Mouse (Mus musculus) limb, embryonic 10.5 days (tissue): ENCODE results near the gene Gm49486. TPM values are rescaled to one million over a fixed set of nuclear protein-coding genes. Genes with fewer than 3 reads are reported as not detected.

ENCODE experiments used
- polyA plus RNA-seq: library from polyadenylated mRNA; unstranded; fragments of >200 nt; fragmentation: Nextera tagmentation; extraction: Ambion mirVana; gene quantifications from 2 replicates; pipeline ENCODE4 v1.2.1, GENCODE M21; 2016

The Gm49486 gene
- polyA plus RNA-seq, 1 experiment from 2014 or later, result 0.11 TPM

Other genes starting within 250 kb of the Gm49486 start
- gene H1f0, start 200.9 kb upstream of the Gm49486 start, polyA plus RNA-seq, result 330 and 448 TPM in 2 replicates
- 0.13 TPM in 1 of 2 replicates, not detected in the other for gene Galr3, start 187.5 kb upstream of the Gm49486 start, polyA plus RNA-seq
- 73.8 and 77.9 TPM in 2 replicates for gene Ankrd54, start 166.5 kb upstream of the Gm49486 start, polyA plus RNA-seq
- gene Eif3l, start 154.2 kb upstream of the Gm49486 start, polyA plus RNA-seq, result 278 and 295 TPM in 2 replicates
- 6.8 and 9.7 TPM in 2 replicates for gene Micall1, start 120.5 kb upstream of the Gm49486 start, polyA plus RNA-seq
- gene Polr2f, start 88.4 kb upstream of the Gm49486 start, polyA plus RNA-seq, result 351 and 426 TPM in 2 replicates
- 5.2 and 5.7 TPM in 2 replicates for gene 1700088E04Rik, start 88.1 kb upstream of the Gm49486 start, polyA plus RNA-seq
- 0.75 and 1.8 TPM in 2 replicates for gene Sox10, start 64.2 kb upstream of the Gm49486 start, polyA plus RNA-seq
- gene Pick1, start 218 bp upstream of the Gm49486 start, polyA plus RNA-seq, result 38.3 and 52.5 TPM in 2 replicates
- 0.16 TPM in 1 of 2 replicates, not detected in the other for gene Slc16a8, start 25.4 kb downstream of the Gm49486 start, polyA plus RNA-seq
- 2.6 and 3.1 TPM in 2 replicates for gene Baiap2l2, start 56.1 kb downstream of the Gm49486 start, polyA plus RNA-seq
- gene Pla2g6, start 99.0 kb downstream of the Gm49486 start, polyA plus RNA-seq, result 17.0 and 18.2 TPM in 2 replicates
- gene Maff, start 117.2 kb downstream of the Gm49486 start, polyA plus RNA-seq, result 1.2 and 1.5 TPM in 2 replicates
- gene Tmem184b, start 174.2 kb downstream of the Gm49486 start, polyA plus RNA-seq, result 63.5 and 74.8 TPM in 2 replicates
- gene Csnk1e, start 226.2 kb downstream of the Gm49486 start, polyA plus RNA-seq, result 152 and 170 TPM in 2 replicates